Mouse (Mus musculus): ENCODE results near the gene Foxs1. TPM values are rescaled to one million over a fixed set of nuclear protein-coding genes. Genes with fewer than 3 reads are reported as not detected.

The Foxs1 gene
- polyA plus RNA-seq, 1 experiment from 2014 or later, result 4.0 TPM

GRCm38 (mm10) chr2:152895834-152896233 lies 37.2 kb downstream of the Foxs1 start:
- Histone ChIP-seq H3K4me3 (replicated peaks) (no peak overlapping the region), H3K9ac (replicated peaks) (no peak overlapping the region), H3K27me3 (replicated peaks) (no peaks in the 10 kb centered on the region), H3K4me2 (no peak overlapping the region), H3K36me3 (no peaks in the 10 kb centered on the region), H3K9me3 (replicated peaks) (no peaks in the 10 kb centered on the region), H3K4me1 (no peaks in the 10 kb centered on the region), H3K27ac (replicated peaks) (no peak overlapping the region)
- ATAC-seq (ENCODE audit: low FRiP score), result no peak
- WGBS, result 89% methylated on average over 9 of the region's 9 CpGs

DNA sequence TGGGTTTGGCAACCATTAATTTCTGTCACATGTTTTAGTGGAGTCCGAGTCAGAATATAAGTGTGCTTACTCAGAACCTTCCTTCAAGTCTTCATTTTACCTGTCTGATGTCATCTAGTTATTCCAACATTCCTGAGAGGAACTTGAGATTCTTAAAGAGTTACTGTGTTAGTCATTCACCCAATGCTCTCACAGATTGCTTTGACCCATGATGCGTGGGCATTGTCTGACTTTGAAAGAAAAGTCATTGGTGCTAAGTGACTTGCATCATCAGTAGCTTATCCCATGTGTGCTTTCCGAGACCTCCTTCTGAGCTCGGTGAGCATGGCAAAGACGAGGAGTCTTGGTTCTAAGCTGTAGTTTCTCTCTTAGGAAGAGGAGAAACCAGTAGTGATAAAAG lies 44.2 kb downstream of the Foxs1 start:
- no peaks in the 10 kb centered on the region for H3K9me3 ChIP-seq (replicated peaks)
- no peaks in the 10 kb centered on the region for H3K27me3 ChIP-seq (replicated peaks)
- no peak overlapping the region for H3K4me3 ChIP-seq (replicated peaks)
- H3K9ac ChIP-seq (replicated peaks), result no peak overlapping the region
- no peak overlapping the region for H3K27ac ChIP-seq (replicated peaks)
- 89% methylated on average over 5 of the region's 5 CpGs for WGBS
- no peak for ATAC-seq (ENCODE audit: low FRiP score)
- H3K4me1 ChIP-seq, result no peaks in the 10 kb centered on the region
- no peak overlapping the region for H3K4me2 ChIP-seq
- H3K36me3 ChIP-seq, result no peaks in the 10 kb centered on the region

- Histone ChIP-seq H3K36me3 (no peaks in the 10 kb centered on the region), H3K4me3 (replicated peaks) (no peak overlapping the region), H3K4me1 (no peaks in the 10 kb centered on the region), H3K27ac (replicated peaks) (no peak overlapping the region), H3K4me2 (no peak overlapping the region), H3K9me3 (replicated peaks) (no peaks in the 10 kb centered on the region), H3K9ac (replicated peaks) (no peak overlapping the region), H3K27me3 (replicated peaks) (no peaks in the 10 kb centered on the region)
- WGBS, result 97% methylated on average over 3 of the region's 3 CpGs
- ATAC-seq (ENCODE audit: low FRiP score), result no peak
Measured at GRCm38 (mm10) chr2:152887230-152887629, 45.8 kb downstream of the Foxs1 start.

- H3K9me3 ChIP-seq (replicated peaks), result no peaks in the 10 kb centered on the region
- H3K36me3 ChIP-seq, result no peaks in the 10 kb centered on the region
- no peaks in the 10 kb centered on the region for H3K4me1 ChIP-seq
- H3K27ac ChIP-seq (replicated peaks), result no peak overlapping the region
- 97% methylated on average over 6 of the region's 6 CpGs for WGBS
- H3K9ac ChIP-seq (replicated peaks), result no peak overlapping the region
- no peak overlapping the region for H3K4me2 ChIP-seq
- ATAC-seq (ENCODE audit: low FRiP score), result no peak
- no peak overlapping the region for H3K4me3 ChIP-seq (replicated peaks)
- H3K27me3 ChIP-seq (replicated peaks), result no peaks in the 10 kb centered on the region
Measured at GRCm38 (mm10) chr2:152884101-152884645, 48.8 kb downstream of the Foxs1 start.

Other genes starting within 250 kb of the Foxs1 start
- 33.9 and 41.5 TPM in 2 replicates for gene Mcts2, start 246.2 kb downstream of the Foxs1 start, polyA plus RNA-seq (2015; fragmentation: Nextera tagmentation; extraction: Ambion mirVana)
- gene Id1, start 197.0 kb downstream of the Foxs1 start, polyA plus RNA-seq (2015; fragmentation: Nextera tagmentation; extraction: Ambion mirVana), result 57.5 and 59.1 TPM in 2 replicates
- 4.8 and 7.6 TPM in 2 replicates for gene Cox4i2, start 179.0 kb downstream of the Foxs1 start, polyA plus RNA-seq (2015; fragmentation: Nextera tagmentation; extraction: Ambion mirVana)
- gene Bcl2l1, start 101.5 kb downstream of the Foxs1 start, polyA plus RNA-seq (2015; fragmentation: Nextera tagmentation; extraction: Ambion mirVana), result 119 and 125 TPM in 2 replicates
- gene Tpx2, start 85.2 kb downstream of the Foxs1 start, polyA plus RNA-seq (2015; fragmentation: Nextera tagmentation; extraction: Ambion mirVana), result 11.1 and 26.9 TPM in 2 replicates
- 0.08 and 0.29 TPM in 2 replicates for gene Mylk2, start 21.9 kb downstream of the Foxs1 start, polyA plus RNA-seq (2015; fragmentation: Nextera tagmentation; extraction: Ambion mirVana)
- gene Dusp15, start 18.5 kb upstream of the Foxs1 start, polyA plus RNA-seq (2015; fragmentation: Nextera tagmentation; extraction: Ambion mirVana), result 10.5 and 13.5 TPM in 2 replicates
- gene Ttll9, start 29.3 kb upstream of the Foxs1 start, polyA plus RNA-seq (2015; fragmentation: Nextera tagmentation; extraction: Ambion mirVana), result 8.1 and 8.7 TPM in 2 replicates
- 240 and 256 TPM in 2 replicates for gene Pdrg1, start 82.2 kb upstream of the Foxs1 start, polyA plus RNA-seq (2015; fragmentation: Nextera tagmentation; extraction: Ambion mirVana)
- gene Xkr7, start 98.6 kb upstream of the Foxs1 start, polyA plus RNA-seq (2015; fragmentation: Nextera tagmentation; extraction: Ambion mirVana), result 1.7 and 2.0 TPM in 2 replicates
- 1.3 and 1.4 TPM in 2 replicates for gene Ccm2l, start 132.7 kb upstream of the Foxs1 start, polyA plus RNA-seq (2015; fragmentation: Nextera tagmentation; extraction: Ambion mirVana)
- 3.2 and 4.0 TPM in 2 replicates for gene Hck, start 175.3 kb upstream of the Foxs1 start, polyA plus RNA-seq (2015; fragmentation: Nextera tagmentation; extraction: Ambion mirVana)
- 83.0 and 83.7 TPM in 2 replicates for gene Tm9sf4, start 228.1 kb upstream of the Foxs1 start, polyA plus RNA-seq (2015; fragmentation: Nextera tagmentation; extraction: Ambion mirVana)